Mouse (Mus musculus): ENCODE measurements around the gene Utp18. TPM values are rescaled to one million over a fixed set of nuclear protein-coding genes. Genes with fewer than 3 reads are reported as not detected.
A peak's percentile ranks its signal among the peaks of the same experiment; 100 is the strongest.

Gene Utp18
- polyA plus RNA-seq, 1 experiment from 2014 or later, result 15.8 TPM

DNA sequence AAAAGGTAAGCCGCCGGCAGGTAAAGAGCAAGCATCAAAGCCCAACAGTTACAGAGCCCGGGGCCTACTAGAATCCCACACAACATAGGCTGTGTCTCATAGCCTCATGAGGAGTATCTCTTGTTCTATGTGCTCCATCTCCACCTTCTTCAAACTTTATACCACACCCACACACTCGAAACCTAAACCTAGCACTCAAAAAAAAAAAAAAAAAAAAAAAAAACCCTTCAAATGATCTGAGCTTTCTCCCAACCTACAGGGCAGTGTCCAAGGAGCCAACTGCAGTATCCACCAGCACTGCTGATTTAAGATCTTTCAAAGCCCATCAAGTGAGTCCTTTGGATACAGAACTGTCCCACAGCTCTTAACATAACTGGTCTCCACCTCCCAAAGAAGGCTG, 1.5 kb downstream of the Utp18 start:
- Histone ChIP-seq H3K27me3 (no peaks in the 10 kb centered on the region), H3K9ac (peak overlapping the region; percentile 98; the same call in 1 of the 2 replicates)
- WGBS, result 87% methylated on average over 4 of the region's 4 CpGs

DNA sequence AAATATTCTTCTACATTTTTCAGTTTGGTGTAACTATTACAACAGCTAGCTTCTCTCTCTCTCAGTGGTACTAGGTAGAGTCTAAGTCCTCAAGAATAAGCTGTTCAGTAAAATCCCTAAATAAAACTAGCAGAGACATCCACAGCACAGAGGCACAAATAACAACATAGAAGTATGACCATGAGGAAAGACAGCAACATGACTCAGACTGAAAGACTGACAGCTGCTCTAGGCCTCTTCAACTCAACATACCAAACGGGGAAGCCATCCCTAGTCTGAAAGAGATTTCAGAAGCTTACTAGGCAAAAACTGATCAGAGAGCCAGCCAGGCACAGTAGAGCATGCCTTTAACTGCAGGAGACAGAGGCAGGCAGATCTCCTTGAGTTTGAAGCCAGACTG, 22.9 kb downstream of the Utp18 start:
- Histone ChIP-seq H3K4me1 (replicated peaks) (no peaks in the 10 kb centered on the region), H3K9me3 (replicated peaks) (no peaks in the 10 kb centered on the region), H3K27me3 (no peaks in the 10 kb centered on the region), H3K9ac (no peak overlapping the region), H3K4me3 (no peak overlapping the region), H3K27ac (no peak overlapping the region), H3K4me2 (no peak overlapping the region), H3K36me3 (peaks cover 40% of the 10 kb centered on the region)
- 75% methylated on average over 1 of the region's 1 CpGs for WGBS
- no peak for ATAC-seq (replicated peaks; ENCODE audit: insufficient number of reproducible peaks, insufficient read depth, low FRiP score, low read depth)

More for the DNA sequence above, 1.5 kb downstream of the Utp18 start:
- Histone ChIP-seq H3K4me1 (replicated peaks) (peaks cover 24% of the 10 kb centered on the region), H3K36me3 (peaks cover 20% of the 10 kb centered on the region), H3K4me2 (peak overlapping the region; percentile 93), H3K9me3 (replicated peaks) (no peaks in the 10 kb centered on the region), H3K4me3 (peak overlapping the region; percentile 100; the same call in 1 of the 2 replicates), H3K27ac (no peak overlapping the region)
- no peak for ATAC-seq (replicated peaks; ENCODE audit: insufficient number of reproducible peaks, insufficient read depth, low FRiP score, low read depth)

DNA sequence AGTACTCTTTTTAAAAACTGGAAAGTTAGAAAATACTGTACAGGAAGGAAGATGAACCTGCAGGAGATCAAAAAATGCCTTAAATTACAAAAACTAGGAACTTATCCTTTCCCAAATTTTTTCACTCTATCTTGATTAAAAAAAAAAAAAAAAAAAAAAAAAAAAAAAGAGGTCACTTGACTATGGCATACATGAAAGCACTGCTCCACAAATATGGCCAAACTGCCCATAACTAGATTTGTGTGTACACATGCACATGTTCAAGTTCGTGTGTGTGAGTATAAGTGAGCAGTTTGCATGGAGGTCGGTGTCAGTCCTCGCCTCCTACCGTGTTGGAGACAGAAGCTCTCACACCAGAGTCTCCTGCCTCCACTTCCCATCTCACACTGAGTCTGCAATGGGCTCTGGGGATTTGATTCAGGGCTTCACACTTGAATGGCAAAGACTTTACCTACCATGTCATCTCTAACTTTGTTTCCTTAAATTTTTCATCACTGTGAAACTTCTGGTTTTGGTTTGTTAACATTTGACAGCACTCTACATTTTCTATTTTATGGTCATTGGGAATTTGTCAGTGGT, 23.4 kb downstream of the Utp18 start:
- H3K4me3 ChIP-seq, result no peak overlapping the region
- peaks cover 35% of the 10 kb centered on the region for H3K36me3 ChIP-seq
- H3K27ac ChIP-seq, result no peak overlapping the region
- no peaks in the 10 kb centered on the region for H3K4me1 ChIP-seq (replicated peaks)
- H3K4me2 ChIP-seq, result no peak overlapping the region
- H3K9ac ChIP-seq, result no peak overlapping the region
- no peak for ATAC-seq (replicated peaks; ENCODE audit: insufficient number of reproducible peaks, insufficient read depth, low FRiP score, low read depth)
- H3K27me3 ChIP-seq, result no peaks in the 10 kb centered on the region
- H3K9me3 ChIP-seq (replicated peaks), result no peaks in the 10 kb centered on the region
- 89% methylated on average over 4 of the region's 4 CpGs for WGBS

DNA sequence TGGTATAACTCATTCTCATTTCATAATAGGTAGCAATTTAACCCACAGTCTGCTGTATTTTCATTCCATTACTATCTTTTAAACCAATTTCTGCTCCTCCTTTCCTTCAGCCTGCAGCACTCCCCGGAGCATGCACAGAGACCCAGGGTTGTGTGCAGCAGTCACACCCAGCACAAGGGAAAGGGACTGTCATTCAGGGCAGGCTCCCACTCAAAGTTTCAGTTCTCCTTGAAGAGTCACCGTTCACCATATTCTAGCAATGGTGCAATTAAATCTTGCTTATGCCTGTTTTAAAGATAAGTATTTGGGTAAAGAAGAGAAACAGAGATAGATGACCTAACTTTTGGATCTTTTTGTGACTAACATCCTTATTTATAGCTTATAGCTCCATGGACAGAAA, 24.4 kb downstream of the Utp18 start:
- ATAC-seq (replicated peaks; ENCODE audit: insufficient number of reproducible peaks, insufficient read depth, low FRiP score, low read depth), result no peak
- Histone ChIP-seq H3K27ac (no peak overlapping the region), H3K9ac (no peak overlapping the region), H3K9me3 (replicated peaks) (no peaks in the 10 kb centered on the region), H3K36me3 (peaks cover 28% of the 10 kb centered on the region), H3K4me3 (no peak overlapping the region), H3K4me1 (replicated peaks) (no peaks in the 10 kb centered on the region; the same call in 1 of the 2 replicates), H3K4me2 (no peak overlapping the region), H3K27me3 (no peaks in the 10 kb centered on the region)
- 86% methylated on average over 2 of the region's 2 CpGs for WGBS

DNA sequence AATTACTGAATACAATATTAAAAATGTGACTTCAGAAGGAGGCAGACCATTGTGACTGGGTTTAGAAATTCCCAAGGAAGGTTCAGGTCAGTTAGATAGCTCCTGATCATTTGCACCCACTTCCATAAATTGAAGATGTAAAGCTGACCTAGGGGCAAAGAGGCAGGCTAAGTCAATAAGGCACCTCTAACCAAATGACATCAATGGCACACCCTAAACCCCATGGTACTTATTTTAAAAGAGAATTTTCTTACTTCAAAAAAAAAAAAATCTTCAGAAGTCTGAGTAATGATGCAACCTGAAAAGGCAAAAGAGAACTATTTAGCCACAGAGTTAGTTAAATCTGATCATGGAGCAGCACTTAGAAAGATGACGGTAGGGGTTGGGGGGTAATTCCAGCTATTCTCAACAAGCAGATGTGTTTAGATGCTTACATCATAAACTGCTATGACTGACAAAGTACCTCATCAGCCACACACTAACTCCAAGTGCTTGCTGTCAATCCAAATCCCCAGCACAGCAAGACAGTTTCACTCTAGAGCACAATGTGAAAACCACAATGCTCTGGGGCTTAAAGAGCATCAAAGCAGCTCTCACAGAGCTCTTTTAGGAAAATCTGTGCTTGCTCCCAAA, 24.9 kb downstream of the Utp18 start:
- H3K27ac ChIP-seq, result no peak overlapping the region
- H3K27me3 ChIP-seq, result no peaks in the 10 kb centered on the region
- no peak overlapping the region for H3K9ac ChIP-seq
- peaks cover 24% of the 10 kb centered on the region for H3K36me3 ChIP-seq
- ATAC-seq (replicated peaks; ENCODE audit: insufficient number of reproducible peaks, insufficient read depth, low FRiP score, low read depth), result no peak
- H3K4me1 ChIP-seq (replicated peaks), result no peaks in the 10 kb centered on the region; the same call in 1 of the 2 replicates
- H3K4me3 ChIP-seq, result no peak overlapping the region
- no peaks in the 10 kb centered on the region for H3K9me3 ChIP-seq (replicated peaks)
- WGBS, result 67% methylated on average over 1 of the region's 1 CpGs
- H3K4me2 ChIP-seq, result no peak overlapping the region

DNA sequence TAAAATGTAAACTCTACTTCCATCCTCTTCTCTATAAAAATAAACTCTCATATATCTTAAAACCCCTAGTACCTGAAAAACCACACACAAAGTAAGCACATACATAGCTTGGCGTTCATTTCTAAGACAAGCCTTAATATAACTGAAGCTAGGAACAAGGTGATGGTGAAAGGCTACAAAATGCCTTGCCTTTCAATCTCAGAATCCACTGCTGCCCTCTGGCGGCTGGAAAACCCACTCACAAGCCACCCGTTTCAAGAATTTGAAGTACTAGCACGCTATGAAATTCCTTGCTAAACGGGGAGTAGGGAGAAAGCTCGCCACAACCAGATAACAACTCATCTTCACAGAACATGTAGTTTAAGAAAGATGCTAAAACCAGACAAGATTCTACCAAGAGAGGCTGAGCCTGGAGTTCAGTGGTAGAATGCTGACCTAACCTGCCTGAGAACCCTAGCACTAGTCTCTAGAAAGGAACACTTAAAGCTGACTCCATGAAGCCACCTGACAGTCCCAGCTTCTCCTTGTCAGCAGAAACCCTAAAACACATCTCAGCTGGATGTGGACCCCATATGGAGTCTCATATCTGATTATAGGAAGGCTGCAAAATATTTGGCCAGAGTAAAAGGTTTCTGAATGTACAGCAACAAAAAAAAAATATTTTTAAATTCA, 29.1 kb downstream of the Utp18 start:
- Histone ChIP-seq H3K4me2 (0 out of 2 replicates have a peak overlapping the region, but pooled peaks have one; percentile 20), H3K27ac (no peak overlapping the region), H3K27me3 (no peaks in the 10 kb centered on the region), H3K9me3 (replicated peaks) (no peaks in the 10 kb centered on the region), H3K9ac (no peak overlapping the region), H3K4me3 (no peak overlapping the region), H3K36me3 (peaks cover 8% of the 10 kb centered on the region; the same call in 1 of the 2 replicates), H3K4me1 (replicated peaks) (no peaks in the 10 kb centered on the region; the same call in 1 of the 2 replicates)
- no peak for ATAC-seq (replicated peaks; ENCODE audit: insufficient number of reproducible peaks, insufficient read depth, low FRiP score, low read depth)
- 5% methylated on average over 6 of the region's 6 CpGs for WGBS

DNA sequence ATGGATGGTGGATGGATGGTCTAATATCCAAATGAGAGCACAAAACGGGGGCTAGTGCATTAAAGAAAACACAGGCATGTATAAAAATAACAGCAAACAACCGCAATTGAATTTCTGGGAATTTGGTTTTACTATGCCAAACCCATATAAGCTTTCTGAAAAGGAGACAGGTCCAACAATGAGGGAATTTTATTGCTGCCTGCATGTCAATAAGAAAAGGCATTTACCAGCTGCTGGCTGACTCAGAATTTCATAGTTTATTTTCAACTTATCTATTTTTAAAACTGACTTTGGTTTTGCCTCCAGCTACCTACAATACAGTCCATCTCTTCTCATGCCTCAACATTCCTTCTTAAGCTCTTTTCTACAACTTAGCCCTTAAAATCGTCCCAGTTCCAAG, 33.0 kb downstream of the Utp18 start:
- no peak overlapping the region for H3K27ac ChIP-seq
- no peak overlapping the region for H3K4me2 ChIP-seq
- H3K36me3 ChIP-seq, result no peaks in the 10 kb centered on the region
- no peaks in the 10 kb centered on the region for H3K9me3 ChIP-seq (replicated peaks)
- ATAC-seq (replicated peaks; ENCODE audit: insufficient number of reproducible peaks, insufficient read depth, low FRiP score, low read depth), result no peak
- WGBS, result 63% methylated on average over 3 of the region's 3 CpGs
- H3K4me3 ChIP-seq, result no peak overlapping the region
- H3K4me1 ChIP-seq (replicated peaks), result no peaks in the 10 kb centered on the region; the same call in 1 of the 2 replicates
- H3K27me3 ChIP-seq, result no peaks in the 10 kb centered on the region
- no peak overlapping the region for H3K9ac ChIP-seq

DNA sequence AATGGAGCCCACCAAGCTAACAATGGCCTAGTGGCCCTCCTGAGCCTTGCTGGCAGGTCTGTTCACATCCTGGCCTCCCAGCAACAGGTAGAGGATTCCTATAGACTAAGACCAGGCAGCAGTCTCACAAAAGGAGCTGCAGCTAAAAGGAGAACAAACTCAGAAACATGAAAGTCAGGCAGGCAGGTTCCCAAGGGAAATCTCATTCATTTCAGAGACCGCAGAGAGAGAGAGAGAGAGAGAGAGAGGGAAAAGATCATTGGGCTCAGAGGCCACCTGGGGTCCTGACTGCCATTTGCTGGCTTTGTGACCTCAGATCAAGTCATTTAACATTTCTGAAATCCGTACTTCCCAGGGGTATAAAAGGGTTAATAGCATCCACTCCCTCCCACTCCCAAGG, 38.2 kb downstream of the Utp18 start:
- H3K36me3 ChIP-seq, result no peaks in the 10 kb centered on the region
- no peak overlapping the region for H3K4me3 ChIP-seq
- no peak for ATAC-seq (replicated peaks; ENCODE audit: insufficient number of reproducible peaks, insufficient read depth, low FRiP score, low read depth)
- no peak overlapping the region for H3K4me2 ChIP-seq
- no peaks in the 10 kb centered on the region for H3K4me1 ChIP-seq (replicated peaks)
- 34% methylated on average over 2 of the region's 2 CpGs for WGBS
- H3K27ac ChIP-seq, result no peak overlapping the region
- no peak overlapping the region for H3K9ac ChIP-seq
- H3K27me3 ChIP-seq, result no peaks in the 10 kb centered on the region
- H3K9me3 ChIP-seq (replicated peaks), result no peaks in the 10 kb centered on the region

DNA sequence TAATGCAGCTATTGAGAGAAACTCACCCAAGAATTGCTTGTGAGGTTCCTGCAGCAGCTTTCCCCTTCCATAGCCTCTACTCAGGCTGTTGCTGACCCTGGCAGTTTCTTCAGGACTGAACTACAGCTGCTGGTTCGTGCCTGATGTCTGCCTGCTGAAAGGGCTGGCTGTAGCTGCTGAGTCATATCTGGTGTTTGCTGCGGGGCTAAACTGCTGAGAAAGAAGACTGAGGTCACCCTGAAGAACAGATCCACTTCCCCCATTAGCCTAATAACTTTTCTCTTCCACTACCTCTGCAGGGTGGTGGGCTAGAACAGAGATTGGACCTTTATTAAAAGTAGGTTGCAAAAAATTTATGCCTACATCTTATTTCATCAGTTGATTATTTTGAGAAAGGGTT, 49.8 kb downstream of the Utp18 start:
- Histone ChIP-seq H3K4me1 (replicated peaks) (no peaks in the 10 kb centered on the region), H3K4me2 (no peak overlapping the region), H3K9ac (no peak overlapping the region), H3K27me3 (no peaks in the 10 kb centered on the region), H3K36me3 (no peaks in the 10 kb centered on the region), H3K9me3 (replicated peaks) (no peaks in the 10 kb centered on the region), H3K4me3 (no peak overlapping the region), H3K27ac (no peak overlapping the region)
- ATAC-seq (replicated peaks; ENCODE audit: insufficient number of reproducible peaks, insufficient read depth, low FRiP score, low read depth), result no peak
- WGBS, result 16% methylated on average over 2 of the region's 2 CpGs

DNA sequence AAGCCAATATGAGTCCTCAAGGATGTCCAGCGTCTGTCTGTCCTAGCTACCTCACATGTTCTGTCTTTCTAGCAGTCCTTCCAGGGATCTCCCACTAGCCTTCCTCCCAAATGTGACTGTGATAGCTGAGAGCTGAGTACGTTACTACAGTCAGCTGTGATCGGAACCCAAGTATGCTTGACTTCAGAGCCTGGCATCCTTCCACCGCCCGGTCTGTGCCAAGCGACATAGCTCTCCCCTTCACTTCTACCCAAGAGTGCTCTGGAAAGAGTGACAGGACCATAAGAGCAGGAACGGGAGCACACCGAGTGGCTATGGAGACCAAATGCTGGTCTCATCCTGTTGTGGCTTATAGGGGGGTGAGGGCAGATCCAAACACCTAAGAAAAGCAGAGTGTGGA, 55.6 kb downstream of the Utp18 start:
- Histone ChIP-seq H3K27ac (no peak overlapping the region), H3K4me3 (no peak overlapping the region), H3K9ac (no peak overlapping the region), H3K4me1 (replicated peaks) (no peaks in the 10 kb centered on the region), H3K9me3 (replicated peaks) (no peaks in the 10 kb centered on the region), H3K36me3 (no peaks in the 10 kb centered on the region), H3K27me3 (no peaks in the 10 kb centered on the region), H3K4me2 (no peak overlapping the region)
- ATAC-seq (replicated peaks; ENCODE audit: insufficient number of reproducible peaks, insufficient read depth, low FRiP score, low read depth), result no peak
- WGBS, result 77% methylated on average over 8 of the region's 8 CpGs

DNA sequence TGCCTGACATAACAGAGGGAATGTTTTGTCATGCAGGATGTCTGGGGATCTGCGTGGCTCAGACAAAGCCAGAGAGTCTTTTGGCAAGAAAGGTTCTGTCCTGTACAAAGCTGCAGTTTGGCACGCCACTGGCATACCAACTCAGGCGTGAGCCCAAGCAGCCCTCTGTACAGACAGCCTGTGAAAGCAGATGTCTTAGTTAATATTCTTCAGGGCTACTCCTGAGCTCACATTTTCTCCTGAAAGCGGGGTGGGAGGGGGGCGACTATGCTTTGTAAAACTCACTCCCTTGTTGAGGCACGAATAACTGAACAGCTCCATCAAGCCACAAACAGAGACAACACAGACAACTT, 56.3 kb downstream of the Utp18 start:
- H3K36me3 ChIP-seq, result no peaks in the 10 kb centered on the region
- no peak overlapping the region for H3K27ac ChIP-seq
- WGBS, result 76% methylated on average over 6 of the region's 6 CpGs
- no peaks in the 10 kb centered on the region for H3K9me3 ChIP-seq (replicated peaks)
- no peaks in the 10 kb centered on the region for H3K27me3 ChIP-seq
- no peaks in the 10 kb centered on the region for H3K4me1 ChIP-seq (replicated peaks)
- H3K4me2 ChIP-seq, result no peak overlapping the region
- no peak overlapping the region for H3K4me3 ChIP-seq
- no peak overlapping the region for H3K9ac ChIP-seq
- ATAC-seq (replicated peaks; ENCODE audit: insufficient number of reproducible peaks, insufficient read depth, low FRiP score, low read depth), result no peak

Measured in heart, embryonic 15.5 days (tissue).